Mouse (Mus musculus) liver, embryonic 14.5 days (tissue): ENCODE data around the gene Cdk8.

ENCODE experiments used
- CTCF ChIP-seq: IDR thresholded peaks from 2 replicates; pipeline ENCODE4 v1.5.1; 2016; ENCODE audit warnings: antibody characterized with exemption, low read depth, control low read depth
- EP300 ChIP-seq: IDR thresholded peaks from 2 replicates; pipeline ENCODE4 v1.6.1; 2016; ENCODE audit warnings: antibody characterized with exemption, low read depth

DNA sequence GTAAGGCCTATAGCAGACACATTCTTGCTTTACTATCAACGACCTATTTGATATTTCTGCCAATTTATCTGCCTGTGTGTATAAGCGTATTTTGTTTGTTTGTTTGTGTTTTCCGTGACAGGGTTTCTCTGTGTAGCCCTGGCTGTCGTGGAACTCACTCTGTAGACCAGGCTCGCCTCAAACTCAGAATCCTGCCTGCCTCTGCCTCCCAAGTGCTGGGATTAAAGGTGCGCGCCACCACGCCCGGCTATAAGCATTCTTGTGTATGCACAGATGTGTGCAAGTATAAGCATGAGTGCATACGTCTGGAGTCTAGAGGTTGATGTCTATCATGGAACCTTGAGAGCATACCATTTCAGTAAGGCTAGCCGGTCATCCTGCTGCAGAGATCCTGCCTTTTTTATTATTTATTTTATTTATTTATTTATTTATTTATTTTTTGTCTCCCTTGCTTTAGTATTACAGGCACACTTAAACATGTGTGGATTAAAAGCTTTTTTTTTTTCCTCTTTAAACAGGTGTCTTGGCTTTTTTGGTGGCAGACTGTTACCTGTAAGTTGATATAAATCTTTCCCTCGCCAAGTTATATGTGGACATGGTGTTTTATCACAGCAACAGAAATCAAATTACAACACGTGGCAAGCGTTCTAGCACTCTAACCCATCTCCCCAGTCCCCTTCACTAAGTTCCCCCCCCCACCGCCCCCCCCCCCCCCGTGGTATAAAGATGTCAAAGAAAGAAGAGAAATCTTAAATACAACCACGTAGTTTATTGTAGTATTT lies 970 bp upstream of the Cdk8 start:
- no peak for TF ChIP-seq CTCF
- TF ChIP-seq EP300: no peak
